Comparison of ENCODE assay signal across 15 mouse cellular contexts in the genomic region with DNA sequence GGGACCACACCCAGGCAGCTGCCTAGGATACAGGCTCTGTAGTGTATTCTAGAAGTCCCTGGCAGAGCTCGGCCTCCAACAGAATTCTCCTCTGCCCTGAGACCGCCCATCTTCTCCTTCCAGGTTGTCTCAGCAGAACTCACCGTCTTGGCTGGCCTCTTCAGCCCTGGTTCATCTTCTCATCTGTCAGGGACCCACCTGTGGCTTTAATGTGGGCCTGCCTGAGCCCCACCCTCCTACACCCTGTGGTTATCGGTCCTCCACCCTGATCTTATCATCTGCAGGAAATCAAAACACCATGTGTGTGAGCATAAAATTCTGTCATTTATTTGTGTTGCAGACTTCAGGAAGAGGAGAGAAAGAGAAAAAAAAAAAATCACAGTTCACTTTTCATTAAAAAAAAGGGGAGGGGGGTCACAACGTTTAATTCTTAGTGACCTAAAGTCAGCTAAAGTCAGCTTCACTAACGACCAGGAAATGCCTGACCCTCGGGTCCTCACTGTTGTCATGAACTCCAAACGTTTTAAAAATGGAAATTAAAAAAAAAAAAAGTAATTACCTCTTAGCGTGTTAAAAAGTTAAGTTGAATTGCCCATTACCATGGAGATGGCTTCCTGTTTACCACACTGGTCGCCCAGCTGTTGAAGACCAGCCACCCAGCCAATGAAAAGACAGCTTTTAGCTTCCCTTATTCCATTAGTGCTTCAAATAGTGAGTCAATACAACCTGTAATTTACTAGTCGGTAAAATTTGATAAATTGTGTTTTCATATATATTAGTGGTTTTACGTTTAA.
DNase-seq lines count a peak whose midpoint lies in the region; ATAC-seq and TF ChIP-seq lines count a peak whose summit lies in the region.
"Had no signal": no experiment of that assay in that cellular context is flagged by ENCODE, and none has a peak within 500 bp of the region (broad histone marks: within the 10 kb centered on the region; RNA-seq: fewer than 3 reads in every experiment).

No protein-coding gene starts in this region.

- ATAC-seq in kidney, postnatal 0 days (replicated peaks; ENCODE audit: low FRiP score, low read depth): no peak
- ATAC-seq in kidney, embryonic 15.5 days (replicated peaks; ENCODE audit: low FRiP score): no peak
- ATAC-seq in activated CD4-positive, CD25-positive, alpha-beta regulatory T cell, adult 4 months: peak; percentile 85
- no peak for ATAC-seq in hindbrain, embryonic 12.5 days (ENCODE audit: low FRiP score)
- ATAC-seq: midbrain, embryonic 16.5 days had no signal

- DNase-seq in kidney, postnatal 0 days (ENCODE audit: low spot score): peak; percentile 53
- peak; percentile 51 for DNase-seq in kidney, postnatal 10 days
- DNase-seq in thymus, postnatal 10 days (ENCODE audit: low spot score in 2 of 2): peak; percentile 23 to 31
- DNase-seq in layer of hippocampus, adult 2 months (ENCODE audit: low spot score in 2 of 2): no peak
- no peak for DNase-seq in forebrain, embryonic 10.5 days (ENCODE audit: extremely low spot score, low spot score)
- DNase-seq: adrenal gland, adult 2 months; cerebellum, adult 18-20 months had no signal

- TF ChIP-seq CTCF in kidney, postnatal 0 days (IDR thresholded peaks at IDR 0.05; ENCODE audit: low read depth): no peak
- no peak for TF ChIP-seq CTCF in layer of hippocampus, adult 2 months (conservative IDR thresholded peaks at IDR 0.05)

- H3K27me3 ChIP-seq in kidney, postnatal 0 days (ENCODE audit: insufficient read depth, low read length): no peaks in the 10 kb centered on the region
- H3K27me3 ChIP-seq in kidney, embryonic 15.5 days: no peaks in the 10 kb centered on the region
- 0 out of 2 replicates have a peak, but pooled peaks cover 7% of the 10 kb centered on the region for H3K27me3 ChIP-seq in hindbrain, embryonic 12.5 days
- no peaks in the 10 kb centered on the region; the same call in 1 of the 2 replicates for H3K27me3 ChIP-seq in forebrain, embryonic 10.5 days (ENCODE audit: poor library complexity, severe bottlenecking)
- H3K27me3 ChIP-seq: embryonic facial prominence, embryonic 12.5 days; hindbrain, embryonic 15.5 days; liver, embryonic 15.5 days had no signal

- 35% methylated on average over 12 of the region's 12 CpGs for WGBS in kidney, postnatal 0 days
- WGBS in kidney, embryonic 15.5 days: 40% methylated on average over 12 of the region's 12 CpGs
- WGBS in hindbrain, embryonic 12.5 days: 62% methylated on average over 12 of the region's 12 CpGs
- WGBS in forebrain, embryonic 10.5 days: 68% methylated on average over 12 of the region's 12 CpGs

- H3K4me2 ChIP-seq in kidney, postnatal 0 days (ENCODE audit: low read length): no peak overlapping the region
- H3K4me2 ChIP-seq in kidney, embryonic 15.5 days: no peak overlapping the region
- H3K4me2 ChIP-seq in hindbrain, embryonic 12.5 days (replicated peaks): no peak overlapping the region
- H3K4me2 ChIP-seq: embryonic facial prominence, embryonic 12.5 days; hindbrain, embryonic 15.5 days; liver, embryonic 15.5 days had no signal

- H3K36me3 ChIP-seq in kidney, postnatal 0 days (ENCODE audit: insufficient read depth, low read length): no peaks in the 10 kb centered on the region
- no peaks in the 10 kb centered on the region for H3K36me3 ChIP-seq in kidney, embryonic 15.5 days
- no peaks in the 10 kb centered on the region for H3K36me3 ChIP-seq in hindbrain, embryonic 12.5 days
- no peaks in the 10 kb centered on the region for H3K36me3 ChIP-seq in forebrain, embryonic 10.5 days (replicated peaks)
- H3K36me3 ChIP-seq: embryonic facial prominence, embryonic 12.5 days; hindbrain, embryonic 15.5 days; liver, embryonic 15.5 days had no signal

- no peaks in the 10 kb centered on the region for H3K9me3 ChIP-seq in kidney, postnatal 0 days (replicated peaks; ENCODE audit: low read length)
- no peaks in the 10 kb centered on the region for H3K9me3 ChIP-seq in kidney, embryonic 15.5 days (replicated peaks)
- no peaks in the 10 kb centered on the region for H3K9me3 ChIP-seq in hindbrain, embryonic 12.5 days (replicated peaks)
- H3K9me3 ChIP-seq in forebrain, embryonic 10.5 days: no peaks in the 10 kb centered on the region
- H3K9me3 ChIP-seq: embryonic facial prominence, embryonic 12.5 days; hindbrain, embryonic 15.5 days; liver, embryonic 15.5 days had no signal

- no peaks in the 10 kb centered on the region for H3K4me1 ChIP-seq in kidney, postnatal 0 days (replicated peaks; ENCODE audit: insufficient read depth, low read length)
- H3K4me1 ChIP-seq in kidney, embryonic 15.5 days: peaks cover 7% of the 10 kb centered on the region
- peaks cover 14% of the 10 kb centered on the region for H3K4me1 ChIP-seq in hindbrain, embryonic 12.5 days
- peaks cover 39% of the 10 kb centered on the region for H3K4me1 ChIP-seq in forebrain, embryonic 10.5 days
- H3K4me1 ChIP-seq: embryonic facial prominence, embryonic 12.5 days; hindbrain, embryonic 15.5 days had no signal

- H3K4me3 ChIP-seq in kidney, postnatal 0 days (replicated peaks; ENCODE audit: low read depth, low read length): no peak overlapping the region
- no peak overlapping the region for H3K4me3 ChIP-seq in kidney, embryonic 15.5 days (replicated peaks)
- H3K4me3 ChIP-seq in hindbrain, embryonic 12.5 days: no peak overlapping the region
- H3K4me3 ChIP-seq in layer of hippocampus, adult 2 months: no peak overlapping the region
- H3K4me3 ChIP-seq in forebrain, embryonic 10.5 days: no peak overlapping the region
- H3K4me3 ChIP-seq: embryonic facial prominence, embryonic 12.5 days; hindbrain, embryonic 15.5 days; left cerebral cortex, adult 2 months; liver, embryonic 15.5 days had no signal

- H3K9ac ChIP-seq in kidney, postnatal 0 days (ENCODE audit: low read depth, low read length): no peak overlapping the region
- H3K9ac ChIP-seq in kidney, embryonic 15.5 days: no peak overlapping the region
- H3K9ac ChIP-seq in hindbrain, embryonic 12.5 days: no peak overlapping the region
- H3K9ac ChIP-seq: embryonic facial prominence, embryonic 12.5 days; hindbrain, embryonic 15.5 days; liver, embryonic 15.5 days had no signal

- no peak overlapping the region for H3K27ac ChIP-seq in kidney, postnatal 0 days
- no peak overlapping the region for H3K27ac ChIP-seq in kidney, embryonic 15.5 days
- no peak overlapping the region for H3K27ac ChIP-seq in hindbrain, embryonic 12.5 days
- no peak overlapping the region for H3K27ac ChIP-seq in layer of hippocampus, adult 2 months
- no peak overlapping the region for H3K27ac ChIP-seq in forebrain, embryonic 10.5 days
- H3K27ac ChIP-seq: embryonic facial prominence, embryonic 12.5 days; hindbrain, embryonic 15.5 days; left cerebral cortex, adult 2 months; liver, embryonic 15.5 days had no signal

Comparison
In these comparisons a context has a peak if more than half of its experiments do, and no peak if none do; other contexts are left out.
1. DNase-seq: peak in kidney, postnatal 0 days (single experiment), kidney, postnatal 10 days (single experiment) and thymus, postnatal 10 days (2 of 2); none in layer of hippocampus, adult 2 months (0 of 2) and forebrain, embryonic 10.5 days (single experiment).